Mouse (Mus musculus): ENCODE data around the gene Olfr123. TPM values are rescaled to one million over a fixed set of nuclear protein-coding genes. Genes with fewer than 3 reads are reported as not detected.

Olfr123 gene
- not detected for total RNA-seq (2021)
- long read RNA-seq, experiment 1, result 0 reads
- long read RNA-seq, experiment 2, result 0 reads

GRCm38 (mm10) chr17:37793229-37793628, at the start of gene Olfr123:
TSS of gene Olfr123 (plus strand) at chr17:37793529.
- DNase-seq (ENCODE audit: low spot score in 2 of 2), result no peak

DNA sequence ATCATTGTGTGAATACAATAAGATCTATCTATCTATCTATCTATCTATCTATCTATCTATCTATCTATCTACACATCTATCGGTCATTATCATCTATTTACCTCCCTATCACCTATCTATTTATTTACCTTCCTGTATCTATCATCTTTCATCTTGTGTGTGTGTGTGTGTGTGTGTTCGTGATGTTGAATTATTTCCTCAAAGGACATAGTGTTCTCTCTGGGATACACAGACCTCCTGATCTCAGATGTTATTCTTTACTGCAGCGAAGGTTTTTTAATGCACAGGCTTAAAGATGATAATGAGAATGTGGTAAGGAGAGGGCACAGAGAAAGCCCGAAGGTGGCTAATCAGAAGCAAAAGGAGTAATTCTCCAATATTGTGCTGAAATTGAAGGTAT, 25.0 kb upstream of the Olfr123 start, which contains the start of gene Olfr122:
Olfr122 (plus strand) TSS at position 301 of the 400 bp plus-strand sequence.
- DNase-seq (ENCODE audit: low spot score in 2 of 2), result no peak

DNA sequence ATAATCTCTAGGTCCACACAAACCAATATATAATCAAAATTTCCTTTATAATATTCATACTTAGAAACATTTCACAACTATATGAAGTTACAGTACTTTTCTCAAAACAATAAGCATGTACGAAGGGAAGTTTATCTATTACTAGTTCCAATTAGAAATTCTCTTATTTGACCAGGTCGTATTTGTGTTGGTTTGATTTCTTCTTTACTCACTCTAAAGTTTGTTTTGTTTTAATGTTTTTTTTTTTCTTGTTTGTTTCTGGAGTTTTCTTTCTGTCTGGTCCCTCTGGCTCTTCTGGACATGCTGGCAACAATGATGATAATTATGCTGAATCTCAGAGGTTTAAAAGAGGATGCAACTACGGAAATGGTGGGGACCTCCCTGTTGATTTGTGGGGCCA, 6.3 kb downstream of the Olfr123 start, which contains the start of gene Olfr124:
Olfr124 (plus strand) TSS at position 301 of the 400 bp plus-strand sequence.
- no peak for DNase-seq (ENCODE audit: low spot score in 2 of 2)

GRCm38 (mm10) chr17:37832649-37833048, 39.3 kb downstream of the Olfr123 start, which contains the start of gene Olfr125:
TSS of gene Olfr125 (plus strand) at chr17:37832949.
- no peak for DNase-seq (ENCODE audit: low spot score in 2 of 2)

- DNase-seq (ENCODE audit: low spot score in 2 of 2), result no peak
Observed at GRCm38 (mm10) chr17:37847183-37847582, 53.9 kb downstream of the Olfr123 start, which contains the start of gene Olfr126. TSS of gene Olfr126 (plus strand) at chr17:37847483.

Other genes with a start within 250 kb of the Olfr123 start
- gene Olfr112, start 224.1 kb upstream of the Olfr123 start, total RNA-seq (2021), result not detected
- gene Olfr113, start 215.9 kb upstream of the Olfr123 start, total RNA-seq (2021), result not detected
- not detected for gene Olfr114, start 200.8 kb upstream of the Olfr123 start, total RNA-seq (2021)
- gene Olfr115, start 166.4 kb upstream of the Olfr123 start, total RNA-seq (2021), result not detected
- not detected for gene Olfr116, start 166.3 kb upstream of the Olfr123 start, total RNA-seq (2021)
- gene Olfr117, start 129.7 kb upstream of the Olfr123 start, total RNA-seq (2021), result not detected
- gene Olfr118, start 126.5 kb upstream of the Olfr123 start, total RNA-seq (2021), result not detected
- gene Olfr119, start 97.0 kb upstream of the Olfr123 start, total RNA-seq (2021), result not detected
- gene Olfr120, start 71.7 kb upstream of the Olfr123 start, total RNA-seq (2021), result not detected
- gene Olfr121, start 44.7 kb upstream of the Olfr123 start, total RNA-seq (2021), result not detected
- gene Olfr122, start 24.9 kb upstream of the Olfr123 start, total RNA-seq (2021), result not detected
- gene Olfr124, start 6.4 kb downstream of the Olfr123 start, total RNA-seq (2021), result not detected
- not detected for gene Olfr125, start 39.4 kb downstream of the Olfr123 start, total RNA-seq (2021)
- gene Olfr126, start 54.0 kb downstream of the Olfr123 start, total RNA-seq (2021), result not detected
- gene Olfr127, start 106.9 kb downstream of the Olfr123 start, total RNA-seq (2021), result not detected
- not detected for gene Olfr128, start 127.0 kb downstream of the Olfr123 start, total RNA-seq (2021)
- not detected for gene Olfr761, start 159.6 kb downstream of the Olfr123 start, total RNA-seq (2021)

Data from gastrocnemius, postnatal 4 days (tissue).